Mouse (Mus musculus) erythroblast, embryonic 14.5 days (primary cell): ENCODE results near the gene Gm10139.
"Not testable (repeated sequence)": the region's sequence is repeated elsewhere in the genome, so short reads cannot be mapped to it uniquely, and the experiment has no call there.

ENCODE experiments used
- GATA1 ChIP-seq: IDR thresholded peaks from 2 replicates; pipeline ENCODE4 v1.6.1; 2012; ENCODE audit warnings: low read length, inconsistent platforms, mixed read lengths
- TAL1 ChIP-seq: IDR thresholded peaks from 3 replicates; pipeline ENCODE4 v1.6.1; 2012; ENCODE audit warnings: low read length, inconsistent platforms, mixed read lengths

DNA sequence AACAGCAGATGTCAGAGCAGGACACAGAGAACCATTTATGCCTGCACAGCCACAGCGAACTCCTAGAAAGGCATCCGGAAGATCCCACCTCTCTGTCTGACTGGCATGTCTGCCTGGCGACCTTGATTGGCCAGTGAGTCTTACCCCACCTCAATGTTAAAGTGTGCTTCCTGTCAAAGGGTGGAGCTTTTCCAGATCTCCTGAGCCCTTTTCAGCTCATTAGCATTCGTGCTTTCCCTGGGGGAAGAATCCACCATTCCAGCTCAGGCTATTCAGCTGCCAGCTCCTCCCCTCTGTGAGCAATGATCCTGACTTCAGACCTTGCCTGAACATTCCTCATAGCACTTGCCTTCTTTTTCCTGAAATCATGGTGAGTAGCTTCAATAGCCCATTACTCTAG is 45.2 kb downstream of the Gm10139 start:
- not testable (repeated sequence) for TF ChIP-seq TAL1, GATA1
